Mouse (Mus musculus): ENCODE data around the gene Henmt1.

DNA sequence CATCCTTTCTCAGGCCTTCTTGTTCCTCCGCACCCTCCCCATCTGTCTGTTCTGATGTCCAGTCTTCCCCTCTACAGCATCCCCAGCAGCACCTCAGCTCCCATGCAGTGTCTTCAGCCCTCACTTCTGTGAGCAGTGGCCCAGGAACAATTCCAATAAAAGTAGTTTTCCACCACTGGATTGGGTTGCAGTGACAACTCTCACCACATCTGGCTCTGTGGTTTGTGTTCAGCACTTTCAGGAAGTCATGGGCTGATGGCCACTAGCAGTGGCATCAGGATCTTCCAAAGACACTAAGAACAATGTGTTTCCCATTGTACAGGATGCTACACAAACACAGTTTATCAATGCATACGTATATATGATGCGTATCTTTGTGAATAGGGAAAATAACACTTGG, 26.4 kb downstream of the Henmt1 start:
- TF ChIP-seq NRF1 (IDR thresholded peaks at IDR 0.05; ENCODE audit: insufficient read depth, low read depth, low read length, poor library complexity, severe bottlenecking) (no peak), POLR2A (IDR thresholded peaks at IDR 0.05; ENCODE audit: control insufficient read depth in 1 of 2, insufficient read depth in 1 of 2, low read depth in 1 of 2, low read length in 2 of 2, poor library complexity in 1 of 2) (no peak), MEF2A (IDR thresholded peaks at IDR 0.05; ENCODE audit: extremely low read depth, insufficient replicate concordance, low read depth, low read length, poor library complexity, severe bottlenecking) (no peak), UBTF (IDR thresholded peaks at IDR 0.05; ENCODE audit: borderline replicate concordance, insufficient read depth, low read depth, low read length) (no peak), CHD1 (IDR thresholded peaks at IDR 0.05; ENCODE audit: low read depth, low read length) (no peak), GATA1 (IDR thresholded peaks at IDR 0.05; ENCODE audit: low read depth, low read length) (no peak), TAL1 (IDR thresholded peaks at IDR 0.05; ENCODE audit: low read length) (no peak), CTCF (IDR thresholded peaks at IDR 0.05 in 2 of 3, conservative IDR thresholded peaks at IDR 0.05 in 1 of 3; ENCODE audit: control insufficient read depth in 1 of 3, insufficient read depth in 1 of 3, low read depth in 2 of 3, low read length in 3 of 3, poor library complexity in 1 of 3, severe bottlenecking in 1 of 3) (no peak)
